Mouse (Mus musculus) cerebellum, adult (tissue): Measurements from ENCODE around the gene Supt6.

Experiments used
- ATAC-seq: cut with Nextera tagmentation; 2 replicates; pipeline ENCODE4 v1.9.2; 2017; ENCODE audit warnings: mild to moderate bottlenecking, moderate library complexity, mixed read lengths; ENCODE audit not compliant: insufficient number of reproducible peaks, low FRiP score, low TSS enrichment

Gene Supt6

GRCm38 (mm10) chr11:78168541-78169468 is 77.0 kb downstream of the Supt6 start:
- no peak for ATAC-seq

GRCm38 (mm10) chr11:78167257-78167959 is 78.4 kb downstream of the Supt6 start:
- ATAC-seq: no peak

DNA sequence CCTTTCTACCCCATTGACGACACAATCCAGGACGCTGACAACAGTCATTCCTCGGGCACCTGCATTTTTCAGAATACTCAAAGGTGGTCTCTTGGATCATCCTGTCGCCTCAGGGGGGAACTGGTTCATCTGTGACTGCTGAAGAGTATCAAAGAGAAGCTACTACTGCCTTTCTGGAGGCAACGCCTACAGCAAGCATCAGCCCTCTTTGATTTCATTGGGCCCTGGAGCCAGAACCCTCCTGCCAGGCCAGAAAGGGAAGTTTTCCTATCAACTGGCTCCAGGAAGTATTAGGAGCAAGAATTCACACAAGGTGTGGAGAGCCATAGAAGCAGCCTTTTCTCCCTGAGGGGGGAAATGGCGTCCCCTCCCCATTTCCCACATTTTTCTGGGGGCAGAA is 79.1 kb downstream of the Supt6 start:
- no peak for ATAC-seq

DNA sequence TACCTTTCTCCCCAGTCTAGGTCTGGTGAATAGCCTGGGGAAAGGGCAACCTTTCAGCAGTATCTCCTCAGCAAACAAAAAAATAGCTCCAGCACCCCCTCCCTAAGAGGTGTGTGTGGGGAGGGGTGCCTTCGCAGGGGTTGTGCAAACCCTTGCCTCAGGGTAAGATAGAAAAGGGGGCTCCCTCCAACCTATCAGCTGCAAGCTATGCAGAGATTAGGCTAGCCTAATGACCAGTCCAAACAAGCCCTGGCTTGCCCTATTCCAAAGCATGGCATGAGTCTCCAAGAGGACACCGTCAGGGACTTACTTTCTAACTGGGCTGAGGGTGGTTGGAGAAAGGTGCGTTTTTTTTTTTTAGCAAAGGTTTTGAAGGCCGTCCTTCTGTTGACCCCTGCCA is 79.6 kb downstream of the Supt6 start:
- ATAC-seq: no peak

DNA sequence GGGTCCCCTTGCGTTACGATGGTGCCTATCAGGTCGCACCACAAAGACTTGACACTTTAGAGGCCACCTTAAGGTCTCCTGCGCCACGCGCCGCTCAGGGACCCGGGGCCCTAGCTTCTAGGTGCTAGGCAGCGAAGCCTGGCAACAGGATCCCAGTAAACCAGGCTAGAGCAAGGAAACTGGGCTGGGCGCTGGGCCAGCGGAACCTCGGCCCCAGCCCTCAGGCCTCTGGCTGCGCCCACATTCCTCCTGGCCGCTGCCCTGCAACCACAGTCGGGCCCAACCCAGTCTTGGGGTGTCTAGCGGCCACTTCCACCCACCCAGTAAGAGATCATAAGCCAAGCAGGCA is 80.1 kb downstream of the Supt6 start:
- 0 out of 2 replicates have a peak, but pooled peaks have one; percentile 18 for ATAC-seq

DNA sequence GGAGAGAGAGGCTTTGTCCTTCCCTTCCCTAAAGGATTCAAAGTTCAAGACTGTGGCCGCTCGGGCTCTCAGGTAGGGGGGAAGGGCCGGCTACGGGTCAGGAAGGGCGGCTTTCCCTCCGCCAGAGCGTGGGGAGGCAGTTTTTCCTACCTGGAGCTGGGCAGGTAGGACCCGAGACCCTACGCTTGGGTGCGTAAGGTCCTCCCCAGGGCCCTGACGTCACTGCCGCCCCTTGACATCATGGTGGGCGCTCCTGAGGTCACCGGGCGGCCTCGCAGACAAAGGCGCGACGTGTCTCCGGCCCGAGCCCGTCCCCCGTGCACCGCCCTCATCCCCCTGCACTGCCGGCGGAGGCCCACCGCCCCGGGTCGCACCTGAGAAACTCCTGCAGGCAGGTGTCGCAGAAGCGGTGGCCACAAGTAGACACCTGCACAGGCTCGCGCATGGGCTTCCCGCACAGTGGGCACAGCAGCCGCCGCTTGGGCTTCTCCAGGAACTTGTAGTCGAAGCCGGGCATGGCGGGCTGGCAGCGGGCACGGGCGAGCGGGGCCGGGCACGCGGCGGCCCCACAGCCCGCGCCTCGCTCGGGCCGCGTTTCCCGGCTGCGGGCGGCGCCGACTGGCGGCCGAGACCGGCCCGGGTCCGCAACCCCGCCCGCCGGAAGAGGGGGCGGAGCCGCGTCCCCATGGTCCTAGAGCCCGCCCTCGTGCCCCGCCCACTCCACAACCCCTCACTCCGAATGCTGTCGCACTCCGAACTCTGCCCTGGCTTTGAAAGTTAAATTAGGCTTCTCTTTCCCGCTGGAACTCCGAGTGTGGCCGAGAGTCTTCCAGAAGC is 80.6 kb downstream of the Supt6 start, which contains the start of gene Traf4:
Gene Traf4 (minus strand): TSS at position 666 of the 837 bp plus-strand sequence.
- ATAC-seq: peak; percentile 67

DNA sequence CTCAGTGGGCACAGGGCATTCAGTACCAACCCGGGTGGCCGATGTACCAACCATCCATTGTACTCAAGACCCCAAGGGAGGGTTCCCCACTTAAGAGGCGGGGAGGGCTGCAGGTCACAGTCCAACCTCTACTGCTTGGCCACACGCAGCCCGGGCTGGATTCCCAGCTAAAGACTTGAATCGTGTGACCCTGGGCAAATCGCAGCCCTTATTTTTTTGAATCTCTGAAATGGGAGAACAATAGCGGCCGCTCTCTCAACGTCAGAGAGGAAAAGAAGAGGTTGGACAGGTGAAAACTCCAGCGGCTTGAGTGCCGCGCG is 81.2 kb downstream of the Supt6 start:
- no peak for ATAC-seq

DNA sequence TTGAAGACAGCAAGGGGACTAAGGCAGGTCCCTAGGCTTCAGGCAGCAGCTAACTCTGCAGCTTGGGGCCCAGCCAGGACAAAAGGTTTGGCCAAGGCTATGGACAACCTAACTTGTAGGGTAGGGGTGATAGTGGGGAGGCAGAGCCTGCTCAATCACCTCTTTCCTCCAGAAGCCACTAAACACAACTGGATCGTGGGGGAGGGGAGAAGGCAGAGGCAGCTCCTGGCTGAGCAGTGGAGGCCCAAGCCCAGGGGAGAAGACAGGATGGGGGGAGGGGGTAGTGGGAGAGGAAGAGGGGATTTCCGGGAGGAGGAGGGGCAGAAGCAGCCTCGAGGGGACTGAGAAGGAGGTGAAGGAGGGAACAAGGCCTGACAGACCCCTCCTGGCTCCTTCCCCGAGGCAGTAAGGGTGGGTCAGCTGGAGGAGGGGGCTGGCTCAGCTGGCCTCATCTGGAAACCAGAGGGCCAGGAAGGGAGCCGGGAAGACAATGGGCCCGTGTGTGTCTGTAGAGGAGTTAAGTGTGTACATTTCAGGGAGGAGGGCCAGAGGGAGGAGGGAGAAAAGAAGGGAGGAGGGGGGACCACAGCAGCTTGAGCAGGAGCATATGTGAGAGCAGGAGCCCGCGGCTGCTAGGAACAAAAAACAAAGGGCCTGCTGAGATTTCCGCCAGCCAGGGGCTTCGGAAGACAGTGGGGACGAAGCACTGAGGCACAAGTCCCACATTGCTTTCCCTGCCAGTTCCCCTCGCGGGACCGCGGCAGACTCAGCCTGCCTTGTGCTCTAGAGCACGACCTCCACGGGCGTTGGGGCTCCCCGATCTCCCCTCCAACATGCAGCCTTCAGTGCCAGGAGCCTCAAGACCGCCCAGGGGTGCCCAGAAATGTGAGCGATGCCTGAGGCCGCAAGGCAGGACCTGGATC is 81.8 kb downstream of the Supt6 start:
- no peak for ATAC-seq

DNA sequence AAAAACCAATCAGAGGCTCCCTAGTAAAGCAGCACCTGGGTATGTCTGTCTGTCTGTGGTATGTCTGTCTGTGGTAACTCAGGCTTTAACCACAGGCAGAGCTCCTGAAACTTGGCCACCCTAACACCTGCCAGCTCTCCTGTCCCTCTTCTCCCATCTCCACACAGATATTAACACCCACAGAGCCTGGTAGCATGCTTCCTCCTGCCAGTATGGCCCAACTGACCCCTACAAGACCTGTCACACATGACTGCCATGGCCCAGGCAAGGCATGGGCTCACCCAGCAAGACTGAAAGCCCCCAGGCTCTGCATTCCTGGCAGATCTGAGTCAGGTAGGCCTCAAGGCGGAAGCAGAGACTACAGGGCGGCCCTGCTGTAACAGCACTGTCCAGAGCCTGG is 82.7 kb downstream of the Supt6 start:
- ATAC-seq: no peak

GRCm38 (mm10) chr11:78162504-78162903 is 83.3 kb downstream of the Supt6 start:
- ATAC-seq: no peak

GRCm38 (mm10) chr11:78161968-78162367 is 83.8 kb downstream of the Supt6 start:
- ATAC-seq: no peak

DNA sequence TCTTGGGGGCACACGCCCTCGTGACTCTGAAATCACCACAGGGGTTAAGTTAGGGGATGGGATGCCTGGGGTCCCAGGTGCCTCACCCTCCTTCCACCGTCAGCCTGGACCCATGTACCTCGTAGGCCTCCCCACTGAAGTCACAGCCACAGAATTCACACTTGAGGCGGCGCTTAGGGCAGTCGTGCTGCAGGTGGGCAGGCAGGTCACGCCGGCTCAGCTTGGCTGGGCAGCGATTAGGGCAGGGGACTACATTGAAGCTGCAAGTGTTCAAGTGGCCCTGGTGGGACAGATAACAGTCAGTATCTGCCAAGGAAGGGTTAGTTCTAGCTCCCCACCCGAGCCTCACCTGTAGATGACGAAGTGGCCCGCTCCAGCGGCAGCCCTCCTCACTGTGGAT is 84.6 kb downstream of the Supt6 start:
- no peak for ATAC-seq

DNA sequence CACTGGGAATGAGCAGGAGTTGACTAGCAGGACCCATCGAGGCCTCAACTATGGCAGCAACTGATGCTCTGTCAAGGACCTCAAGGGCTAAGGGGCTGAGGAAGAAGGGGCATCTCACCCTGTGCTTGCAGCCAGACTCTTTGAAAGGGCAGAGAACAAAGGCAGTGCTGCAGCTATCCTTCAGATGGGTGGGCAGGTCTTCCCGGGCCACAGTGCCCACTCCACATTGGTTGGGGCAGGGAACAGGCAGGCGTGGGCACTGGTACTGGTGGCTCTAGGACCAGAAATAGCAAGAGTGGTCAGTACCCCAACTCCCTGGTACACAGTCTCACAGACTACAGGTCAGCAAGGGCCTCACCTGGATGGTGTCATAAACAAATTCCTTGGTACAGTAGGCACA is 85.1 kb downstream of the Supt6 start:
- ATAC-seq: no peak

GRCm38 (mm10) chr11:78160171-78160570 is 85.6 kb downstream of the Supt6 start:
- no peak for ATAC-seq

- no peak for ATAC-seq
Measured at GRCm38 (mm10) chr11:78159557-78159956, 86.2 kb downstream of the Supt6 start.

GRCm38 (mm10) chr11:78159096-78159495 is 86.7 kb downstream of the Supt6 start:
- ATAC-seq: peak; percentile 76; the same call in 1 of the 2 replicates
